Mouse (Mus musculus) liver, adult 2 months (tissue): ENCODE results near the gene Gstm7.

Experiments
- CTCF ChIP-seq: fragments of 200-500 bp; IDR thresholded peaks from 2 replicates; pipeline ENCODE4 v1.5.1; 2011; ENCODE audit warnings: low read depth, low read length, control low read depth
- POLR2A ChIP-seq: fragments of 200-500 bp; IDR thresholded peaks from 2 replicates; pipeline ENCODE4 v1.6.1; 2011; ENCODE audit warnings: low read length, control low read depth; ENCODE audit not compliant: insufficient read depth; ENCODE audit errors: extremely low read depth

DNA sequence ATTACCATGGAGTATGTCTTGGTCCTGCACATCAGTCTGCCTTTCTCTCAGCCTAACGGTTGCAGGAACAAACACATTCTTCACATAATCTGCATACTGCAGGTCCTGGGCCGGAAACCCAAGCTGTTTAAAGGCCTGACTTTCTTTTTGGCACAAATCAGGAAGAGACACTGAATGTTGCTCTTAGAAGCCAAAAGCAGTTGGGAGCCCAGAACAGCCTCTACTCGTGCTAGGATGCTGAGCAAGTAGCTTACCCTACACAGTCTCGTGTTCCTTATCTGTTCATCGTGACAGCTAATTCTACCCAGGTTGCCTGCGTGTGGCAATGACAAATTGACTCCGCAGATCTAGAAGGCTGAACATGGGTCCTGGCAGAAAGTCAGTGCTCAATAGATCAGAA is 8.9 kb upstream of the Gstm7 start:
- no peak for TF ChIP-seq POLR2A
- no peak for TF ChIP-seq CTCF
